ENCODE assay signal across 8 mouse cellular contexts in genomic region chr13:69533405-69534333, GRCm38 (mm10). TPM values are rescaled to one million over a fixed set of nuclear protein-coding genes. Genes with fewer than 3 reads are reported as not detected.
DNase-seq lines count a peak whose midpoint lies in the region; ATAC-seq and TF ChIP-seq lines count a peak whose summit lies in the region.

Gene Nsun2, plus strand, starts transcription at chr13:69533746.

- H3K4me3 ChIP-seq in embryonic fibroblast, embryonic 13.5 days (ENCODE audit: insufficient read depth, low read length): peak within 1 kb of the TSS; percentile 98
- peak within 1 kb of the TSS; percentile 93 for H3K4me3 ChIP-seq in heart, embryonic 11.5 days (ENCODE audit: low read depth, low read length)
- H3K4me3 ChIP-seq in kidney, embryonic 14.5 days (ENCODE audit: low read length): peak within 1 kb of the TSS; percentile 89
- H3K4me3 ChIP-seq in liver, embryonic 11.5 days (ENCODE audit: low read depth, low read length): peak within 1 kb of the TSS; percentile 98
- H3K4me3 ChIP-seq in stomach, embryonic 16.5 days (replicated peaks; ENCODE audit: low read length): peak within 1 kb of the TSS; percentile 77

- H3K27ac ChIP-seq in embryonic fibroblast, embryonic 13.5 days (ENCODE audit: insufficient read depth, low read length): peak within 1 kb of the TSS; percentile 81
- H3K27ac ChIP-seq in heart, embryonic 11.5 days (ENCODE audit: low read depth, low read length): peak within 1 kb of the TSS; percentile 97
- peak within 1 kb of the TSS; percentile 67; the same call in 1 of the 2 replicates for H3K27ac ChIP-seq in kidney, embryonic 14.5 days (ENCODE audit: low read depth, low read length)
- H3K27ac ChIP-seq in liver, embryonic 11.5 days (ENCODE audit: low read depth, low read length): peak within 1 kb of the TSS; percentile 95
- peak within 1 kb of the TSS; percentile 92 for H3K27ac ChIP-seq in stomach, embryonic 16.5 days (ENCODE audit: low read length)

- H3K9ac ChIP-seq in heart, embryonic 11.5 days (ENCODE audit: low read depth, low read length): peak within 1 kb of the TSS; percentile 91
- H3K9ac ChIP-seq in kidney, embryonic 14.5 days (ENCODE audit: low read depth, low read length): peak within 1 kb of the TSS; percentile 93
- peak within 1 kb of the TSS; percentile 98 for H3K9ac ChIP-seq in liver, embryonic 11.5 days (ENCODE audit: low read depth, low read length)
- H3K9ac ChIP-seq in stomach, embryonic 16.5 days (ENCODE audit: low read length): peak within 1 kb of the TSS; percentile 92

- H3K27me3 ChIP-seq in heart, embryonic 11.5 days (ENCODE audit: control insufficient read depth, insufficient read depth, low read length): no peaks in the 10 kb centered on the region
- no peaks in the 10 kb centered on the region for H3K27me3 ChIP-seq in kidney, embryonic 14.5 days (ENCODE audit: control insufficient read depth, insufficient read depth, low read length)
- no peaks in the 10 kb centered on the region for H3K27me3 ChIP-seq in liver, embryonic 11.5 days (replicated peaks; ENCODE audit: control insufficient read depth, insufficient read depth, low read length)
- no peaks in the 10 kb centered on the region for H3K27me3 ChIP-seq in stomach, embryonic 16.5 days (ENCODE audit: control insufficient read depth, insufficient read depth, low read length)

- H3K4me2 ChIP-seq in heart, embryonic 11.5 days: peak within 1 kb of the TSS; percentile 77
- H3K4me2 ChIP-seq in kidney, embryonic 14.5 days (replicated peaks; ENCODE audit: low read depth, low read length): peak within 1 kb of the TSS; percentile 63
- peak within 1 kb of the TSS; percentile 96 for H3K4me2 ChIP-seq in liver, embryonic 11.5 days
- peak within 1 kb of the TSS; percentile 90 for H3K4me2 ChIP-seq in stomach, embryonic 16.5 days (ENCODE audit: low read depth, low read length)

- peak; percentile 24 for ATAC-seq in heart, embryonic 11.5 days (replicated peaks; ENCODE audit: insufficient number of reproducible peaks, low FRiP score, low TSS enrichment)
- ATAC-seq in kidney, embryonic 14.5 days (ENCODE audit: low FRiP score, low TSS enrichment): no peak; the same call in 1 of the 2 replicates
- peak; percentile 16 for ATAC-seq in liver, embryonic 11.5 days (replicated peaks; ENCODE audit: low FRiP score)
- no peak for ATAC-seq in monocyte, adult 5-6 weeks (replicated peaks; ENCODE audit: insufficient number of reproducible peaks, low FRiP score, low TSS enrichment, poor library complexity, severe bottlenecking)
- ATAC-seq in stomach, embryonic 16.5 days (ENCODE audit: insufficient read depth, low FRiP score): no peak; the same call in 1 of the 2 replicates

- H3K9me3 ChIP-seq in heart, embryonic 11.5 days (replicated peaks; ENCODE audit: control insufficient read depth, low read length): no peaks in the 10 kb centered on the region
- H3K9me3 ChIP-seq in kidney, embryonic 14.5 days (ENCODE audit: control insufficient read depth, low read length): no peaks in the 10 kb centered on the region
- H3K9me3 ChIP-seq in liver, embryonic 11.5 days (ENCODE audit: control insufficient read depth, low read length): no peaks in the 10 kb centered on the region
- H3K9me3 ChIP-seq in stomach, embryonic 16.5 days (replicated peaks; ENCODE audit: control insufficient read depth, low read length): no peaks in the 10 kb centered on the region

- no peaks in the 10 kb centered on the region for H3K36me3 ChIP-seq in heart, embryonic 11.5 days (ENCODE audit: control insufficient read depth, insufficient read depth, low read length)
- peaks cover 9% of the 10 kb centered on the region; the same call in 1 of the 2 replicates for H3K36me3 ChIP-seq in kidney, embryonic 14.5 days (ENCODE audit: control insufficient read depth, insufficient read depth, low read length)
- H3K36me3 ChIP-seq in liver, embryonic 11.5 days (ENCODE audit: control insufficient read depth, insufficient read depth, low read length): peaks cover 6% of the 10 kb centered on the region; the same call in 1 of the 2 replicates
- H3K36me3 ChIP-seq in stomach, embryonic 16.5 days (ENCODE audit: control insufficient read depth, insufficient read depth, low read length): peaks cover 5% of the 10 kb centered on the region; the same call in 1 of the 2 replicates

- TF ChIP-seq POLR2A in embryonic fibroblast, embryonic 13.5 days (IDR thresholded peaks at IDR 0.05; ENCODE audit: low read depth, low read length): peak; percentile 72

- TF ChIP-seq CTCF in embryonic fibroblast, embryonic 13.5 days (IDR thresholded peaks at IDR 0.05; ENCODE audit: borderline replicate concordance, insufficient read depth, low read length): no peak

- WGBS in heart, embryonic 11.5 days (ENCODE audit: insufficient replicate concordance): under 1% methylated on average over 93 of the region's 155 CpGs
- WGBS in kidney, embryonic 14.5 days: under 1% methylated on average over 113 of the region's 155 CpGs
- WGBS in liver, embryonic 11.5 days: under 1% methylated on average over 95 of the region's 155 CpGs
- WGBS in stomach, embryonic 16.5 days: under 1% methylated on average over 130 of the region's 155 CpGs

- H3K4me1 ChIP-seq in embryonic fibroblast, embryonic 13.5 days (ENCODE audit: control insufficient read depth, insufficient read depth, low read length): peaks cover 10% of the 10 kb centered on the region
- peaks cover 37% of the 10 kb centered on the region for H3K4me1 ChIP-seq in heart, embryonic 11.5 days (ENCODE audit: control insufficient read depth, insufficient read depth, low read length)
- peaks cover 32% of the 10 kb centered on the region for H3K4me1 ChIP-seq in kidney, embryonic 14.5 days (ENCODE audit: control insufficient read depth, insufficient read depth, low read length)
- H3K4me1 ChIP-seq in liver, embryonic 11.5 days (replicated peaks; ENCODE audit: control insufficient read depth, insufficient read depth, low read length): peaks cover 32% of the 10 kb centered on the region
- H3K4me1 ChIP-seq in stomach, embryonic 16.5 days (ENCODE audit: control insufficient read depth, insufficient read depth, low read length): peaks cover 42% of the 10 kb centered on the region

- DNase-seq in B cell, adult 2 months: peak; percentile 38 to 50
- peak; percentile 67 to 74 for DNase-seq in adrenal gland, postnatal 36 days
- peak; percentile 61 for DNase-seq in liver, embryonic 11.5 days (ENCODE audit: low spot score)

RNA-seq across cellular contexts. Expression of gene Nsun2, which starts in this region (rescaled TPM):
- total RNA-seq in adrenal gland, postnatal 36 days (2021): 10 to 100 TPM; 83.1 to 94.4 TPM
- 106 and 109 TPM in 2 replicates for polyA plus RNA-seq in embryonic fibroblast, embryonic 13.5 days (2011; ENCODE audit: insufficient read length, low read depth, missing spikeins)
- 78.5 and 87.8 TPM in 2 replicates for polyA plus RNA-seq in heart, embryonic 11.5 days (2014; fragmentation: Nextera tagmentation; extraction: Ambion mirVana)
- polyA plus RNA-seq in kidney, embryonic 14.5 days (2014; fragmentation: Nextera tagmentation; extraction: Ambion mirVana): 88.5 and 142 TPM in 2 replicates
- 278 and 320 TPM in 2 replicates for polyA plus RNA-seq in liver, embryonic 11.5 days (2014; fragmentation: Nextera tagmentation; extraction: Ambion mirVana)
- total RNA-seq in monocyte, adult 5-6 weeks (2017): 73.1 to 84.0 TPM (median 80.0 TPM) in 3 replicates
- polyA plus RNA-seq in stomach, embryonic 16.5 days (2015; fragmentation: Nextera tagmentation; extraction: Ambion mirVana): 108 and 114 TPM in 2 replicates

Comparison
In these comparisons a context has a peak if more than half of its experiments do, and no peak if none do; other contexts are left out.
1. ATAC-seq: peak in heart, embryonic 11.5 days (single experiment) and liver, embryonic 11.5 days (single experiment); none in kidney, embryonic 14.5 days (single experiment), monocyte, adult 5-6 weeks (single experiment) and stomach, embryonic 16.5 days (single experiment).
2. Peak in every context shown above with its lines, with median percentiles within 50 percentile points of each other: DNase-seq, H3K27ac ChIP-seq, H3K4me3 ChIP-seq, H3K4me2 ChIP-seq and H3K9ac ChIP-seq.